Mouse (Mus musculus): ENCODE measurements at regions not wholly inside any gene's neighbourhood (a gene's known extent, or its start where the extent isn't known, plus 50 kb on each side); places are given as distances from the start of the nearest gene placed in this dataset.

GRCm38 (mm10) chr5:119137409-119137808 lies 533.1 kb upstream of the Tbx3 start:
- 0 out of 2 replicates have a peak, but pooled peaks have one; percentile 52 for ATAC-seq (ENCODE audit: insufficient read depth, low FRiP score, low read depth)

GRCm38 (mm10) chr5:119137821-119138221 lies 532.6 kb upstream of the Tbx3 start:
- Histone ChIP-seq H3K27me3 (replicated peaks) (no peaks in the 10 kb centered on the region), H3K9me3 (no peaks in the 10 kb centered on the region), H3K4me1 (peaks cover 14% of the 10 kb centered on the region), H3K9ac (no peak overlapping the region), H3K4me2 (peak overlapping the region; percentile 40), H3K36me3 (no peaks in the 10 kb centered on the region), H3K4me3 (replicated peaks) (peak overlapping the region; percentile 26), H3K27ac (peak overlapping the region; percentile 45)
- WGBS: 36% methylated on average over 10 of the region's 10 CpGs
- no peak for ATAC-seq (ENCODE audit: insufficient read depth, low FRiP score, low read depth)

More at GRCm38 (mm10) chr5:119137409-119137808, 533.1 kb upstream of the Tbx3 start:
- H3K9ac ChIP-seq: no peak overlapping the region
- WGBS: 30% methylated on average over 13 of the region's 13 CpGs
- H3K27ac ChIP-seq: peak overlapping the region; percentile 45
- peaks cover 14% of the 10 kb centered on the region for H3K4me1 ChIP-seq
- no peaks in the 10 kb centered on the region for H3K36me3 ChIP-seq
- H3K9me3 ChIP-seq: no peaks in the 10 kb centered on the region
- H3K4me3 ChIP-seq (replicated peaks): peak overlapping the region; percentile 26
- peak overlapping the region; percentile 40 for H3K4me2 ChIP-seq
- no peaks in the 10 kb centered on the region for H3K27me3 ChIP-seq (replicated peaks)

- H3K4me1 ChIP-seq: peaks cover 14% of the 10 kb centered on the region
- no peaks in the 10 kb centered on the region for H3K27me3 ChIP-seq (replicated peaks)
- peak overlapping the region; percentile 26 for H3K4me3 ChIP-seq (replicated peaks)
- no peaks in the 10 kb centered on the region for H3K36me3 ChIP-seq
- 42% methylated on average over 14 of the region's 14 CpGs for WGBS
- H3K27ac ChIP-seq: 0 out of 2 replicates have a peak overlapping the region, but pooled peaks have one; percentile 2
- peak overlapping the region; percentile 40 for H3K4me2 ChIP-seq
- no peak overlapping the region for H3K9ac ChIP-seq
- H3K9me3 ChIP-seq: no peaks in the 10 kb centered on the region
- no peak for ATAC-seq (ENCODE audit: insufficient read depth, low FRiP score, low read depth)
Observed at GRCm38 (mm10) chr5:119138293-119138692, 532.2 kb upstream of the Tbx3 start.

- no peak for ATAC-seq (ENCODE audit: insufficient read depth, low FRiP score, low read depth)
- no peak overlapping the region for H3K9ac ChIP-seq
- H3K9me3 ChIP-seq: no peaks in the 10 kb centered on the region
- H3K4me1 ChIP-seq: peaks cover 14% of the 10 kb centered on the region
- H3K27ac ChIP-seq: no peak overlapping the region
- no peak overlapping the region for H3K4me2 ChIP-seq
- no peak overlapping the region for H3K4me3 ChIP-seq (replicated peaks)
- H3K36me3 ChIP-seq: no peaks in the 10 kb centered on the region
- H3K27me3 ChIP-seq (replicated peaks): no peaks in the 10 kb centered on the region
- 43% methylated on average over 7 of the region's 7 CpGs for WGBS
Observed at GRCm38 (mm10) chr5:119139336-119139735, 531.1 kb upstream of the Tbx3 start.

- H3K4me1 ChIP-seq: peaks cover 14% of the 10 kb centered on the region
- 67% methylated on average over 6 of the region's 6 CpGs for WGBS
- no peaks in the 10 kb centered on the region for H3K27me3 ChIP-seq (replicated peaks)
- H3K4me3 ChIP-seq (replicated peaks): no peak overlapping the region
- no peak for ATAC-seq (ENCODE audit: insufficient read depth, low FRiP score, low read depth)
- H3K9me3 ChIP-seq: no peaks in the 10 kb centered on the region
- H3K4me2 ChIP-seq: no peak overlapping the region
- H3K27ac ChIP-seq: no peak overlapping the region
- H3K36me3 ChIP-seq: no peaks in the 10 kb centered on the region
- H3K9ac ChIP-seq: no peak overlapping the region
Observed at GRCm38 (mm10) chr5:119139816-119140215, 530.7 kb upstream of the Tbx3 start.

GRCm38 (mm10) chr5:119143411-119143810 lies 527.1 kb upstream of the Tbx3 start:
- no peak overlapping the region for H3K27ac ChIP-seq
- H3K9me3 ChIP-seq: no peaks in the 10 kb centered on the region
- peaks cover 6% of the 10 kb centered on the region; the same call in 1 of the 2 replicates for H3K4me1 ChIP-seq
- H3K27me3 ChIP-seq (replicated peaks): no peaks in the 10 kb centered on the region
- 36% methylated on average over 8 of the region's 8 CpGs for WGBS
- no peak overlapping the region for H3K4me3 ChIP-seq (replicated peaks)
- ATAC-seq (ENCODE audit: insufficient read depth, low FRiP score, low read depth): no peak
- H3K9ac ChIP-seq: no peak overlapping the region
- H3K4me2 ChIP-seq: no peak overlapping the region
- no peaks in the 10 kb centered on the region for H3K36me3 ChIP-seq

GRCm38 (mm10) chr5:119149389-119150185 lies 520.9 kb upstream of the Tbx3 start:
- Histone ChIP-seq H3K9ac (no peak overlapping the region), H3K36me3 (no peaks in the 10 kb centered on the region), H3K4me2 (no peak overlapping the region), H3K9me3 (no peaks in the 10 kb centered on the region), H3K27ac (no peak overlapping the region), H3K4me1 (no peaks in the 10 kb centered on the region), H3K4me3 (replicated peaks) (no peak overlapping the region), H3K27me3 (replicated peaks) (no peaks in the 10 kb centered on the region)
- WGBS: 78% methylated on average over 25 of the region's 25 CpGs
- ATAC-seq (ENCODE audit: insufficient read depth, low FRiP score, low read depth): no peak

GRCm38 (mm10) chr5:119153086-119153485 lies 517.4 kb upstream of the Tbx3 start:
- ATAC-seq (ENCODE audit: insufficient read depth, low FRiP score, low read depth): no peak

GRCm38 (mm10) chr5:119156638-119157037 lies 513.8 kb upstream of the Tbx3 start:
- whole genome bisulfite sequencing: 84% methylated on average over 6 of the region's 6 CpGs
- H3K27ac ChIP-seq: no peak overlapping the region

More at GRCm38 (mm10) chr5:119153086-119153485, 517.4 kb upstream of the Tbx3 start:
- H3K27me3 ChIP-seq (replicated peaks): no peaks in the 10 kb centered on the region
- H3K4me1 ChIP-seq: no peaks in the 10 kb centered on the region
- no peak overlapping the region for H3K27ac ChIP-seq
- 86% methylated on average over 5 of the region's 5 CpGs for WGBS
- H3K9ac ChIP-seq: no peak overlapping the region
- no peak overlapping the region for H3K4me3 ChIP-seq (replicated peaks)
- no peaks in the 10 kb centered on the region for H3K36me3 ChIP-seq
- no peak overlapping the region for H3K4me2 ChIP-seq
- H3K9me3 ChIP-seq: no peaks in the 10 kb centered on the region

GRCm38 (mm10) chr5:119158171-119158570 lies 512.3 kb upstream of the Tbx3 start:
- H3K4me3 ChIP-seq (replicated peaks): no peak overlapping the region
- H3K4me2 ChIP-seq: no peak overlapping the region
- 66% methylated on average over 4 of the region's 4 CpGs for WGBS
- no peaks in the 10 kb centered on the region for H3K4me1 ChIP-seq
- H3K9ac ChIP-seq: no peak overlapping the region
- H3K36me3 ChIP-seq: no peaks in the 10 kb centered on the region
- no peak for ATAC-seq (ENCODE audit: insufficient read depth, low FRiP score, low read depth)
- no peak overlapping the region for H3K27ac ChIP-seq
- H3K27me3 ChIP-seq (replicated peaks): no peaks in the 10 kb centered on the region
- no peaks in the 10 kb centered on the region for H3K9me3 ChIP-seq

More at GRCm38 (mm10) chr5:119156638-119157037, 513.8 kb upstream of the Tbx3 start:
- ATAC-seq (ENCODE audit: insufficient read depth, low FRiP score, low read depth): no peak
- Histone ChIP-seq H3K27me3 (replicated peaks) (no peaks in the 10 kb centered on the region), H3K4me3 (replicated peaks) (no peak overlapping the region), H3K4me2 (no peak overlapping the region), H3K9ac (no peak overlapping the region), H3K36me3 (no peaks in the 10 kb centered on the region), H3K9me3 (no peaks in the 10 kb centered on the region), H3K4me1 (no peaks in the 10 kb centered on the region)

GRCm38 (mm10) chr5:119162132-119162675 lies 508.3 kb upstream of the Tbx3 start:
- H3K4me2 ChIP-seq: no peak overlapping the region
- H3K4me1 ChIP-seq: no peaks in the 10 kb centered on the region
- WGBS: 92% methylated on average over 13 of the region's 13 CpGs
- no peaks in the 10 kb centered on the region for H3K36me3 ChIP-seq
- H3K27ac ChIP-seq: no peak overlapping the region
- no peaks in the 10 kb centered on the region for H3K9me3 ChIP-seq
- H3K4me3 ChIP-seq (replicated peaks): no peak overlapping the region
- no peaks in the 10 kb centered on the region for H3K27me3 ChIP-seq (replicated peaks)
- H3K9ac ChIP-seq: no peak overlapping the region
- no peak for ATAC-seq (ENCODE audit: insufficient read depth, low FRiP score, low read depth)

GRCm38 (mm10) chr5:119167718-119168117 lies 502.8 kb upstream of the Tbx3 start:
- Histone ChIP-seq H3K9me3 (no peaks in the 10 kb centered on the region), H3K27me3 (replicated peaks) (no peaks in the 10 kb centered on the region), H3K4me2 (peak overlapping the region; percentile 19), H3K27ac (peak overlapping the region; percentile 16; the same call in 1 of the 2 replicates), H3K36me3 (no peaks in the 10 kb centered on the region), H3K9ac (no peak overlapping the region), H3K4me1 (peaks cover 3% of the 10 kb centered on the region; the same call in 1 of the 2 replicates), H3K4me3 (replicated peaks) (no peak overlapping the region)
- peak; percentile 66; the same call in 1 of the 2 replicates for ATAC-seq (ENCODE audit: insufficient read depth, low FRiP score, low read depth)
- WGBS: 57% methylated on average over 17 of the region's 17 CpGs
